Mouse (Mus musculus): ENCODE results near the gene Elf1.

- TF ChIP-seq CTCF (IDR thresholded peaks at IDR 0.05; ENCODE audit: low read depth, low read length) = no peak
- TF ChIP-seq POLR2A (IDR thresholded peaks at IDR 0.05; ENCODE audit: extremely low read depth, insufficient read depth, low read length) = no peak
Observed at GRCm38 (mm10) chr14:79621143-79621542, 140.1 kb downstream of the Elf1 start.
